Mouse (Mus musculus) embryonic facial prominence, embryonic 13.5 days (tissue): Measurements from ENCODE around the gene Slc25a3. TPM values are rescaled to one million over a fixed set of nuclear protein-coding genes. Genes with fewer than 3 reads are reported as not detected.
A peak's percentile ranks its signal among the peaks of the same experiment; 100 is the strongest.

Experiments used
- ATAC-seq: fragments of 200-750 bp; cut with Nextera tagmentation; 2 replicates; pipeline ENCODE4 v1.8.0; 2017; ENCODE audit warnings: low read depth; ENCODE audit not compliant: insufficient number of reproducible peaks, insufficient read depth, low FRiP score, low TSS enrichment
- H3K27ac ChIP-seq: fragments of 300-500 bp; sonication (generic); 2 replicates; pipeline ENCODE4 v1.5.1; 2015; ENCODE audit warnings: moderate library complexity, mild to moderate bottlenecking, inconsistent platforms
- H3K27me3 ChIP-seq: fragments of 300-500 bp; sonication (generic); 2 replicates; pipeline ENCODE4 v1.6.1; 2015; ENCODE audit warnings: mild to moderate bottlenecking, inconsistent platforms
- H3K36me3 ChIP-seq: fragments of 300-500 bp; sonication (generic); 2 replicates; pipeline ENCODE4 v1.6.1; 2015; ENCODE audit warnings: mild to moderate bottlenecking, inconsistent platforms
- H3K4me1 ChIP-seq: fragments of 300-500 bp; sonication (generic); 2 replicates; pipeline ENCODE4 v1.6.1; 2015; ENCODE audit warnings: inconsistent platforms
- H3K4me2 ChIP-seq: fragments of 300-500 bp; sonication (generic); 2 replicates; pipeline ENCODE4 v1.6.1; 2015; ENCODE audit warnings: moderate library complexity, mild to moderate bottlenecking, inconsistent platforms
- H3K4me3 ChIP-seq: fragments of 300-500 bp; sonication (generic); 2 replicates; pipeline ENCODE4 v1.5.1; 2015; ENCODE audit warnings: mild to moderate bottlenecking, inconsistent platforms
- H3K9ac ChIP-seq: fragments of 300-500 bp; sonication (generic); 2 replicates; pipeline ENCODE4 v1.6.1; 2015; ENCODE audit warnings: mild to moderate bottlenecking, inconsistent platforms
- H3K9me3 ChIP-seq: fragments of 300-500 bp; sonication (generic); 2 replicates; pipeline ENCODE4 v1.6.1; 2016; ENCODE audit warnings: inconsistent platforms
- WGBS: fragments of 180-500 bp; shearing (Covaris S2); methylation state at CpG from one replicate; pipeline ENCODE4 v1.1.7; 2015; ENCODE audit warnings: mixed read lengths; 5-methylcytosine and 5-hydroxymethylcytosine counted together
- polyA plus RNA-seq: library from polyadenylated mRNA; unstranded; fragments of >200 nt; fragmentation: Nextera tagmentation; extraction: Ambion mirVana; gene quantifications from 2 replicates; pipeline ENCODE4 v1.2.1, GENCODE M21; 2015

The Slc25a3 gene
- polyA plus RNA-seq, 1 experiment from 2014 or later, result 411 TPM

GRCm38 (mm10) chr10:91081959-91082507 lies 41.8 kb downstream of the Slc25a3 start:
- H3K9me3 ChIP-seq, result no peaks in the 10 kb centered on the region
- H3K27me3 ChIP-seq, result no peaks in the 10 kb centered on the region
- H3K4me2 ChIP-seq, result peak overlapping the region; percentile 70
- H3K9ac ChIP-seq, result peak overlapping the region; percentile 91
- no peak for ATAC-seq
- peaks cover 20% of the 10 kb centered on the region for H3K36me3 ChIP-seq
- peaks cover 7% of the 10 kb centered on the region; the same call in 1 of the 2 replicates for H3K4me1 ChIP-seq
- under 1% methylated on average over 27 of the region's 27 CpGs for WGBS
- H3K4me3 ChIP-seq, result peak overlapping the region; percentile 87
- peak overlapping the region; percentile 82 for H3K27ac ChIP-seq

DNA sequence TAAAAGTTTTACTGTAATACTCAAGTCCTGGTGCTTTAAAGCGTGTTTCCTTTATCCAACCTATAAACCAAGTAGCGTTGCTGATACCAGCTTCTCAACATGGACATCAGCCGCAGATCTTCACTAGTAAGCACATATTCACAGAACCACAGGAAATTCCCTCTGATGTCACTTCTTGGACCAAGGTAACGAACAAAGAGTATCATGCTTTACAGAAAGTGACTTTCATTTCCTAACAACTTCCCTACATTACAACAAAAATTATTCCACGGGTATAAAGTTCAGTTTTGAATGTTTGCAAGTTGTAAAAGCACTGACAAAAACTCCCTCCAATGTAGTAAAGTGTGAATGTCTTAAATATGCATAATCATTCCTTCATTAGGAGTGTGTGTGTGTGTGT lies 43.3 kb downstream of the Slc25a3 start:
- no peak for ATAC-seq
- H3K27me3 ChIP-seq, result no peaks in the 10 kb centered on the region
- peaks cover 34% of the 10 kb centered on the region for H3K36me3 ChIP-seq
- 85% methylated on average over 5 of the region's 5 CpGs for WGBS
- no peak overlapping the region for H3K27ac ChIP-seq
- H3K9ac ChIP-seq, result no peak overlapping the region
- peaks cover 7% of the 10 kb centered on the region; the same call in 1 of the 2 replicates for H3K4me1 ChIP-seq
- 0 out of 2 replicates have a peak overlapping the region, but pooled peaks have one; percentile 4 for H3K4me3 ChIP-seq
- H3K4me2 ChIP-seq, result peak overlapping the region; percentile 28; the same call in 1 of the 2 replicates
- no peaks in the 10 kb centered on the region for H3K9me3 ChIP-seq

DNA sequence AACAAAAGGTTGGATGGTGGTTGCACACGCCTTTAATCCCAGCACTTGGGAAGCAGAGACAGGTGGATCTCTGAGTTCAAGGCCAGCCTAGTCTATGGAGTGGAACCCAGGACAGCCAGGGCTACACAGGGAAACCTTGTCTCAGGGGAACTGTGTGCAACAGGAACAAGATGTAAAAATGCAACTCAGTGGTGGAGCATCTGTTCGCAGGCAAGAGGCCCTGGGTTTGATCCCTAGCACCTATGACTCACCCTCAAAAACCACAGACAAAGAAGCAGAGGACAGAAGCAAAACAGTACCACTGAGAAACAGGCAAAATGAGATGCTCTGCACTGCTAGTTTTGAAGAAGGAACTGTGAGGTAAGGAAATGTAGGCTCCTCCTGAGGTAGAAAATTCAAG lies 47.2 kb downstream of the Slc25a3 start:
- Histone ChIP-seq H3K9ac (no peak overlapping the region), H3K27ac (no peak overlapping the region), H3K27me3 (no peaks in the 10 kb centered on the region), H3K4me3 (no peak overlapping the region), H3K36me3 (peaks cover 46% of the 10 kb centered on the region), H3K4me1 (0 out of 2 replicates have a peak, but pooled peaks cover 3% of the 10 kb centered on the region), H3K9me3 (no peaks in the 10 kb centered on the region), H3K4me2 (no peak overlapping the region)
- no peak for ATAC-seq
- WGBS, result 91% methylated on average over 2 of the region's 2 CpGs

DNA sequence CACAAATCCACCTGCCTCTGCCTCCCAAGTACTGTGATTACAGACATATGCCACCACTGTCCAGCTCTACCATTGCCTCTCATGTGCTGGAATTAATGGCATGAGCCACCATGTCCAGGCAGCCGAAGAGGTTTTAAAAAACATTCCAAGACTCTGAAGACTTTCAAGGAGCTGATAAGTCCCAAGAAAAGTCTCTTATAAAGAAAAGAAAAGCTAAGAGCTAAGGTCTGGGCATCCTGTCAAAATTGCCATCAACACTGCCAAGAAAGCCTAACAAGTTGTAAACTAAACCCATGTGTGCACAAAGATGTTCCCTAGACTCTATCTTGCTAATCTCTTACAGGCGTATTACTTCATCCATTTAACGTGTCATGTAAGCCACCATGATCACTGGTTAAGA lies 50.5 kb downstream of the Slc25a3 start:
- H3K36me3 ChIP-seq, result peaks cover 47% of the 10 kb centered on the region

DNA sequence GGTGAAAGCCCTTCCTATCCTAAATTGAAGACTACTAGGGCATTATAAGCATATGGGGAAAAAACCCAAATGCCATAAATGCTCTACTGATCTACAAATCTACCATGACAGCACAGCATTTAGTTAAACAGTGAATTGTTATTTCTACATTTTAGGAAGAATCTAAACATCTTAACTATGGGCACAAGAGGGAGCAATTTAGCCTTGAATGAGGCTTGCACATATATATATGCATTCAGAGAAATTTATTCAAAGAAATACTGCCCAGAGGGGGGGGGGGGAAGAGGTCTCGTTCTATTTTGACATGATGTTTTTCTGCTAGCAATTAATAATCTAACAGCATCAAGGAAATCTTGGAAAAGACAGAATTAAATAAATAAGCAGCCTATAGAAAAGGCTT lies 52.1 kb downstream of the Slc25a3 start:
- no peak overlapping the region for H3K9ac ChIP-seq
- no peak for ATAC-seq
- H3K27ac ChIP-seq, result no peak overlapping the region
- H3K4me1 ChIP-seq, result no peaks in the 10 kb centered on the region
- 44% methylated on average over 1 of the region's 1 CpGs for WGBS
- no peaks in the 10 kb centered on the region for H3K9me3 ChIP-seq
- H3K4me3 ChIP-seq, result no peak overlapping the region
- no peak overlapping the region for H3K4me2 ChIP-seq
- H3K36me3 ChIP-seq, result peaks cover 45% of the 10 kb centered on the region
- H3K27me3 ChIP-seq, result no peaks in the 10 kb centered on the region

More for the DNA sequence above, 50.5 kb downstream of the Slc25a3 start:
- ATAC-seq, result no peak
- no peak overlapping the region for H3K4me2 ChIP-seq
- H3K9me3 ChIP-seq, result no peaks in the 10 kb centered on the region
- H3K4me1 ChIP-seq, result no peaks in the 10 kb centered on the region
- H3K27ac ChIP-seq, result no peak overlapping the region
- WGBS, result 64% methylated on average over 3 of the region's 3 CpGs
- H3K4me3 ChIP-seq, result no peak overlapping the region
- H3K27me3 ChIP-seq, result no peaks in the 10 kb centered on the region
- no peak overlapping the region for H3K9ac ChIP-seq

Other genes starting within 250 kb of the Slc25a3 start
- gene Apaf1, start 41.3 kb downstream of the Slc25a3 start, polyA plus RNA-seq, result 24.6 and 25.7 TPM in 2 replicates
- gene Ikbip, start 41.1 kb downstream of the Slc25a3 start, polyA plus RNA-seq, result 57.5 and 71.1 TPM in 2 replicates
- 237 and 252 TPM in 2 replicates for gene Tmpo, start 57.3 kb upstream of the Slc25a3 start, polyA plus RNA-seq